Mouse (Mus musculus) left cerebral cortex, postnatal 4 days (tissue): Measurements from ENCODE around the gene B3galnt1. TPM values are rescaled to one million over a fixed set of nuclear protein-coding genes. Genes with fewer than 3 reads are reported as not detected.

Experiments used
- DNase-seq: peaks from one replicate; pipeline ENCODE4 v3.0.0-alpha.2; 2022
- intact Hi-C: fragments of 180-260 bp; cut with DNase I; formaldehyde crosslinking; loops from one replicate; pipeline ENCODE4 v1.15.1; 2025
- total RNA-seq, 2 experiments: library from RNA; stranded (reverse); gene quantifications; 2 replicates each; pipeline ENCODE4 v1.2.3; 2021

Gene B3galnt1
- total RNA-seq, 2 experiments from 2014 or later: 54.3 to 58.8 TPM

- intact Hi-C loops: no loop called here
- no peak for DNase-seq
Observed at GRCm38 (mm10) chr3:69524356-69525071, 74.2 kb downstream of the B3galnt1 start.

Other genes starting within 250 kb of the B3galnt1 start
- 10 to 100 TPM; 50.8 to 54.6 TPM for gene Nmd3, start 123.0 kb upstream of the B3galnt1 start, total RNA-seq